Mouse (Mus musculus): ENCODE results near the gene Tfb1m. TPM values are rescaled to one million over a fixed set of nuclear protein-coding genes. Genes with fewer than 3 reads are reported as not detected.

Tfb1m gene
- polyA plus RNA-seq, 1 experiment from 2014 or later, result 9.6 TPM

GRCm38 (mm10) chr17:3498580-3498979, 59.0 kb downstream of the Tfb1m start:
- H3K9me3 ChIP-seq (ENCODE audit: control insufficient read depth, low read length), result no peaks in the 10 kb centered on the region
- no peak overlapping the region for H3K27ac ChIP-seq (replicated peaks)
- ATAC-seq (ENCODE audit: low FRiP score, low TSS enrichment) (no peak), DNase-seq (ENCODE audit: low spot score) (no peak)
- no peaks in the 10 kb centered on the region for H3K27me3 ChIP-seq (ENCODE audit: control insufficient read depth, insufficient read depth, low read length)
- no peaks in the 10 kb centered on the region for H3K36me3 ChIP-seq (ENCODE audit: control insufficient read depth, insufficient read depth, low read length)
- no peak overlapping the region for H3K4me2 ChIP-seq (replicated peaks; ENCODE audit: low read depth)
- H3K9ac ChIP-seq (ENCODE audit: low read length), result no peak overlapping the region
- H3K4me1 ChIP-seq (replicated peaks; ENCODE audit: control insufficient read depth, insufficient read depth), result no peaks in the 10 kb centered on the region
- TF ChIP-seq CTCF (IDR thresholded peaks at IDR 0.05; ENCODE audit: low read depth), result no peak
- no peak for TF ChIP-seq EP300 (optimal IDR thresholded peaks at IDR 0.05)
- H3K4me3 ChIP-seq (ENCODE audit: low read depth, low read length), result no peak overlapping the region
- WGBS, result 86% methylated on average over 3 of the region's 3 CpGs

DNA sequence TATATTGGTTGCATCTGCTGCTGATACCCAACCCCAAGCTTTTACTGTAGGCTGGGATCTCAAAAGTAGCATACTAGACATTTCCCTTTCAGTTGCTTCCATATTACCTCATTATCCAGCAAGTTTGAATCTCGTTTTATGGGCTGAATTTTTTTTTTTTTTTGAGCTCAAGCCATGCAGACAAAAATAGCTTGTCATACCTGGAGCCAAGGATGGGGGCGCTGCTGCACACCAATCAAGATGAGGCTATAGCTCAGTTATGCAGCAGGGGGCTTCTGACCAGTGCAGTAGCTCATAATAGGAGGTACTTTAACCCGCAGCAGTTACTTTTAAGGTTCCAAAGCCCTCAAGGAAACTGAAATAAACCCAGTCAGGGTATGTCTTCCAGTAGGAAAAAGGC, 59.5 kb downstream of the Tfb1m start:
- Histone ChIP-seq H3K27me3 (ENCODE audit: control insufficient read depth, insufficient read depth, low read length) (no peaks in the 10 kb centered on the region), H3K9ac (ENCODE audit: low read length) (no peak overlapping the region), H3K36me3 (ENCODE audit: control insufficient read depth, insufficient read depth, low read length) (no peaks in the 10 kb centered on the region), H3K4me1 (replicated peaks; ENCODE audit: control insufficient read depth, insufficient read depth) (no peaks in the 10 kb centered on the region), H3K4me2 (replicated peaks; ENCODE audit: low read depth) (no peak overlapping the region), H3K4me3 (ENCODE audit: low read depth, low read length) (no peak overlapping the region), H3K27ac (replicated peaks) (no peak overlapping the region), H3K9me3 (ENCODE audit: control insufficient read depth, low read length) (no peaks in the 10 kb centered on the region)
- DNase-seq (ENCODE audit: low spot score), result peak; percentile 58
- ATAC-seq (ENCODE audit: low FRiP score, low TSS enrichment), result no peak
- WGBS, result 30% methylated on average over 3 of the region's 3 CpGs
- TF ChIP-seq EP300 (optimal IDR thresholded peaks at IDR 0.05) (no peak), CTCF (IDR thresholded peaks at IDR 0.05; ENCODE audit: low read depth) (peak; percentile 67)

DNA sequence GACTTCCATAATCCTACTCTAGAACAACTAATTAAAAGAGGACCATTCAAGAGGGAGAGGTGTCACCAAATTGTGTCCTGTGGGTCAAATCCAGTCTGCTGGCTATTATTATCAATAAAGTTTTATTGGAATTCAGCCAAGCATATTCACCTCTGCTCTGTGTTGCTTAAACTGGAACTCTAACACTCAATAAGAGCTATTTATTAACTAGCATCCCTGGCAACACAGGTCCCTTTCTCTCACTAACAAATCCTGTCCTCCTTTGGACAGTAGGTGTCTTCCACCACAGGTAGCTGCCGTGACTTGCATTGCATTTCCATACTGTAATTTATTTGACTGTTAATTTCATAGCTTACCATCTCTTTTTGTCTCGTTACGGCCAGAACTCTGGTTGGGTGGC, 61.5 kb downstream of the Tfb1m start:
- Histone ChIP-seq H3K9ac (ENCODE audit: low read length) (no peak overlapping the region), H3K36me3 (ENCODE audit: control insufficient read depth, insufficient read depth, low read length) (no peaks in the 10 kb centered on the region), H3K9me3 (ENCODE audit: control insufficient read depth, low read length) (no peaks in the 10 kb centered on the region), H3K27me3 (ENCODE audit: control insufficient read depth, insufficient read depth, low read length) (no peaks in the 10 kb centered on the region), H3K4me1 (replicated peaks; ENCODE audit: control insufficient read depth, insufficient read depth) (no peaks in the 10 kb centered on the region), H3K27ac (replicated peaks) (no peak overlapping the region), H3K4me3 (ENCODE audit: low read depth, low read length) (no peak overlapping the region), H3K4me2 (replicated peaks; ENCODE audit: low read depth) (no peak overlapping the region)
- no peak for ATAC-seq (ENCODE audit: low FRiP score, low TSS enrichment)
- WGBS, result 91% methylated on average over 3 of the region's 3 CpGs
- no peak for TF ChIP-seq EP300 (optimal IDR thresholded peaks at IDR 0.05)
- TF ChIP-seq CTCF (IDR thresholded peaks at IDR 0.05; ENCODE audit: low read depth), result no peak
- DNase-seq (ENCODE audit: low spot score), result no peak

- H3K4me3 ChIP-seq (ENCODE audit: low read depth, low read length), result no peak overlapping the region
- H3K27me3 ChIP-seq (ENCODE audit: control insufficient read depth, insufficient read depth, low read length), result no peaks in the 10 kb centered on the region
- 58% methylated on average over 2 of the region's 2 CpGs for WGBS
- H3K4me2 ChIP-seq (replicated peaks; ENCODE audit: low read depth), result no peak overlapping the region
- ATAC-seq (ENCODE audit: low FRiP score, low TSS enrichment) (no peak), DNase-seq (ENCODE audit: low spot score) (no peak)
- H3K4me1 ChIP-seq (replicated peaks; ENCODE audit: control insufficient read depth, insufficient read depth), result no peaks in the 10 kb centered on the region
- H3K9ac ChIP-seq (ENCODE audit: low read length), result no peak overlapping the region
- H3K9me3 ChIP-seq (ENCODE audit: control insufficient read depth, low read length), result no peaks in the 10 kb centered on the region
- no peak overlapping the region for H3K27ac ChIP-seq (replicated peaks)
- no peaks in the 10 kb centered on the region for H3K36me3 ChIP-seq (ENCODE audit: control insufficient read depth, insufficient read depth, low read length)
- TF ChIP-seq EP300 (optimal IDR thresholded peaks at IDR 0.05) (no peak), CTCF (IDR thresholded peaks at IDR 0.05; ENCODE audit: low read depth) (no peak)
Measured at GRCm38 (mm10) chr17:3495576-3495975, 62.0 kb downstream of the Tfb1m start.

- Histone ChIP-seq H3K27me3 (ENCODE audit: control insufficient read depth, insufficient read depth, low read length) (no peaks in the 10 kb centered on the region), H3K4me2 (replicated peaks; ENCODE audit: low read depth) (no peak overlapping the region), H3K4me1 (replicated peaks; ENCODE audit: control insufficient read depth, insufficient read depth) (no peaks in the 10 kb centered on the region), H3K9ac (ENCODE audit: low read length) (no peak overlapping the region), H3K36me3 (ENCODE audit: control insufficient read depth, insufficient read depth, low read length) (no peaks in the 10 kb centered on the region), H3K9me3 (ENCODE audit: control insufficient read depth, low read length) (no peaks in the 10 kb centered on the region), H3K4me3 (ENCODE audit: low read depth, low read length) (no peak overlapping the region), H3K27ac (replicated peaks) (no peak overlapping the region)
- whole genome bisulfite sequencing, result 71% methylated on average over 6 of the region's 6 CpGs
- TF ChIP-seq CTCF (IDR thresholded peaks at IDR 0.05; ENCODE audit: low read depth) (no peak), EP300 (optimal IDR thresholded peaks at IDR 0.05) (no peak)
- ATAC-seq (ENCODE audit: low FRiP score, low TSS enrichment) (no peak), DNase-seq (ENCODE audit: low spot score) (no peak)
Measured at GRCm38 (mm10) chr17:3491667-3492066, 65.9 kb downstream of the Tfb1m start.

DNA sequence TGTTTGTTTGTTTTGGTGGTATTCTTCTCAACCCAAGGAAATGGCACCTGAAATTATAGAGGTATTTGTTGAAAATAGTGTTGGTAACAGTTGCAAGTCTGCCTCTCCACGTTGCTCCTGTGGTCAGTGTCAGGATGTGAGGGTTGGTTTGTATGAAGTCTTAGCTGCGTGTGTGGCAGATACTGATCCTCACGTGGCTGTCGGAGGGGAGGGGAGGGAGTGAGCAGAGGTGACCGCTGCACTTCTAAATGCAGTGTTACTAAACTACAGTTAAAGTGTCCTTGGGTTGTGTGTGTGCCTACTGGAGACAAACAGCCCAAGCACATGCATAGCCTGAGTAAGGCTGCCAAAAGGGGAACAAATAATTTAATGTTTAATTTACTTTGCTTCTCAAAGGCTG, 66.5 kb downstream of the Tfb1m start:
- no peak overlapping the region for H3K9ac ChIP-seq (ENCODE audit: low read length)
- 58% methylated on average over 5 of the region's 5 CpGs for WGBS
- DNase-seq (ENCODE audit: low spot score), result no peak
- H3K4me3 ChIP-seq (ENCODE audit: low read depth, low read length), result no peak overlapping the region
- no peak for TF ChIP-seq CTCF (IDR thresholded peaks at IDR 0.05; ENCODE audit: low read depth)
- no peaks in the 10 kb centered on the region for H3K27me3 ChIP-seq (ENCODE audit: control insufficient read depth, insufficient read depth, low read length)
- no peaks in the 10 kb centered on the region for H3K9me3 ChIP-seq (ENCODE audit: control insufficient read depth, low read length)
- no peak for ATAC-seq (ENCODE audit: low FRiP score, low TSS enrichment)
- H3K4me2 ChIP-seq (replicated peaks; ENCODE audit: low read depth), result no peak overlapping the region
- no peaks in the 10 kb centered on the region for H3K4me1 ChIP-seq (replicated peaks; ENCODE audit: control insufficient read depth, insufficient read depth)
- no peaks in the 10 kb centered on the region for H3K36me3 ChIP-seq (ENCODE audit: control insufficient read depth, insufficient read depth, low read length)
- H3K27ac ChIP-seq (replicated peaks), result no peak overlapping the region
